Mouse (Mus musculus) left cerebral cortex, adult 2 months (tissue): ENCODE data around the gene Foxp1. TPM values are rescaled to one million over a fixed set of nuclear protein-coding genes. Genes with fewer than 3 reads are reported as not detected.

Experiments used
- DNase-seq, 2 experiments: peaks; one replicate each; pipeline ENCODE4 v3.0.0; 2021 to 2022; ENCODE audit warnings: low spot score in 2 of 2, mixed read lengths in 1 of 2; ENCODE audit errors: extremely low spot score in 1 of 2
- H3K27ac ChIP-seq: fragments of 200-600 bp; 2 replicates; pipeline ENCODE4 v1.8.1; 2022
- H3K4me3 ChIP-seq: fragments of 200-600 bp; 2 replicates; pipeline ENCODE4 v1.8.1; 2022
- CTCF ChIP-seq: fragments of 200-600 bp; IDR thresholded peaks from 2 replicates; pipeline ENCODE4 v1.8.1; 2022; ENCODE audit warnings: antibody characterized with exemption, mild to moderate bottlenecking, moderate library complexity
- intact Hi-C: fragments of 180-260 bp; cut with DNase I; formaldehyde crosslinking; loops from one replicate; pipeline ENCODE4 v1.15.1; 2025
- total RNA-seq, 2 experiments: library from RNA; stranded (reverse); gene quantifications; 2 replicates each; pipeline ENCODE4 v1.2.3; 2021

Foxp1 gene
- total RNA-seq, 2 experiments from 2014 or later, result 133 to 139 TPM

- H3K4me3 ChIP-seq, result no peak overlapping the region
- no peak for DNase-seq
- H3K27ac ChIP-seq, result no peak overlapping the region
- intact Hi-C loops, result no loop called here
- TF ChIP-seq CTCF, result no peak
These were observed 362.2 kb downstream of the Foxp1 start for GRCm38 (mm10) chr6:99160348-99160693.

- no peak for TF ChIP-seq CTCF
- intact Hi-C loops, result no loop called here
- no peak for DNase-seq
- Histone ChIP-seq H3K27ac (no peak overlapping the region), H3K4me3 (no peak overlapping the region)
These were observed 362.8 kb downstream of the Foxp1 start for GRCm38 (mm10) chr6:99159452-99160347.

GRCm38 (mm10) chr6:99153682-99154081 lies 368.8 kb downstream of the Foxp1 start:
- no peak for DNase-seq
- TF ChIP-seq CTCF, result no peak
- intact Hi-C loops, result no loop called here
- Histone ChIP-seq H3K27ac (no peak overlapping the region), H3K4me3 (no peak overlapping the region)

GRCm38 (mm10) chr6:99146400-99146905 lies 376.1 kb downstream of the Foxp1 start:
- Histone ChIP-seq H3K27ac (no peak overlapping the region), H3K4me3 (no peak overlapping the region)
- intact Hi-C loops, result no loop called here
- no peak for DNase-seq
- TF ChIP-seq CTCF, result no peak

GRCm38 (mm10) chr6:99145033-99145432 lies 377.5 kb downstream of the Foxp1 start:
- H3K4me3 ChIP-seq, result no peak overlapping the region
- no peak for TF ChIP-seq CTCF
- intact Hi-C loops, result no loop called here
- no peak overlapping the region for H3K27ac ChIP-seq
- DNase-seq, result no peak

- no peak overlapping the region for H3K4me3 ChIP-seq
- DNase-seq, result no peak
- H3K27ac ChIP-seq, result no peak overlapping the region
- intact Hi-C loops, result no loop called here
- TF ChIP-seq CTCF, result no peak
These were observed 378.8 kb downstream of the Foxp1 start for GRCm38 (mm10) chr6:99143756-99144036.

- TF ChIP-seq CTCF, result no peak
- intact Hi-C loops, result no loop called here
- Histone ChIP-seq H3K4me3 (no peak overlapping the region), H3K27ac (no peak overlapping the region; the same call in 1 of the 2 replicates)
- no peak for DNase-seq
These were observed 379.4 kb downstream of the Foxp1 start for GRCm38 (mm10) chr6:99142900-99143755.

GRCm38 (mm10) chr6:99138041-99138440 lies 384.5 kb downstream of the Foxp1 start:
- Histone ChIP-seq H3K4me3 (no peak overlapping the region), H3K27ac (no peak overlapping the region)
- intact Hi-C loops, result no loop called here
- TF ChIP-seq CTCF, result no peak
- DNase-seq, result no peak

GRCm38 (mm10) chr6:99137071-99137470 lies 385.4 kb downstream of the Foxp1 start:
- intact Hi-C loops, result no loop called here
- no peak for DNase-seq
- H3K27ac ChIP-seq, result no peak overlapping the region
- no peak for TF ChIP-seq CTCF
- H3K4me3 ChIP-seq, result no peak overlapping the region

- Histone ChIP-seq H3K27ac (no peak overlapping the region), H3K4me3 (no peak overlapping the region)
- intact Hi-C loops, result no loop called here
- no peak for DNase-seq
- no peak for TF ChIP-seq CTCF
These were observed 386.4 kb downstream of the Foxp1 start for GRCm38 (mm10) chr6:99135938-99136729.

GRCm38 (mm10) chr6:99131815-99132214 lies 390.7 kb downstream of the Foxp1 start:
- no peak for TF ChIP-seq CTCF
- no peak for DNase-seq
- no peak overlapping the region for H3K4me3 ChIP-seq
- H3K27ac ChIP-seq, result no peak overlapping the region
- intact Hi-C loops, result no loop called here
